ENCODE assay signal across 9 mouse cellular contexts in the genomic region with DNA sequence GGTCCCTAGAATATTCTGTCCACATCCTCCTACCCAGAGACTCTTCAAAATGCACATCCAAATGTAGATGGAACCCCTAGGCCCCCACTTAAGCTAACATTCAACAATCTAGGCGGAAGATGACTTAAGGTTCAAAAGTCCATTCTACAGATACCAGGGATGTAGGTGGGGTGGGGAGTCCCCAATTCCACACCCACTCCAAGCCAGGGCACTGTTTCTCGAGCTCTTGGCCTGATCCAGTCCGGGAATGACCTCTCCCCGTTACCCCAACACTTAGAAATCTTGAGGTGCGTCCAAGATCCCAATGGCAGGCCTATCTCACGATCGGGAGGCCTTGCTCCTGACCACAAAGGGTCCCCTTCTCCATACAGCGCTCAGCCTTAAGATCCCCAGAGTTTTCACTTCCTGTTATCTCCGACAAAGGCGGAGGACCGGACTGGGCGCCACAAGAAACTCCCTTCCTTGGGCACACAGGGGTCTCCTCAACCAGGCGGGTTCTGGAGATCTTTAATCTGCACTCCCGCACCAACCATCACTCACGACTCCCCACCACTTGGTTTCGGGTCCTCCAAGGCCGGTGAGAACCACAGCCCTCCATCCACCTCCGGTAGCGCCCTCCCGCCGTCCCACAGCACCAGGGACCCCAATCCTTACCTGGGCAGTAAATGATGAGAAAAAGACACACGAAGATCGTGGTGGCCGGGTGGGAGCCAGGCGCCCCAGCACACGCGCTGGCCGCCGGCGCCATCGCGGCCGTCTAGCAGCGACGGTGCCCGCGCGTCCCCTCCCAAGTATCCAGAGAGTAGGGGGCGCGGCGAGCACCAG. TPM values are rescaled to one million over a fixed set of nuclear protein-coding genes. Genes with fewer than 3 reads are reported as not detected.
A peak's percentile ranks its signal among the peaks of the same experiment; 100 is the strongest.
DNase-seq lines count a peak whose midpoint lies in the region; ATAC-seq lines count a peak whose summit lies in the region.
"Had no signal": no experiment of that assay in that cellular context is flagged by ENCODE, and none has a peak within 500 bp of the region (broad histone marks: within the 10 kb centered on the region; RNA-seq: fewer than 3 reads in every experiment).

No protein-coding gene starts in this region.

- H3K9me3 ChIP-seq in hindbrain, embryonic 12.5 days (replicated peaks): no peaks in the 10 kb centered on the region

- peak; percentile 21 for ATAC-seq in hindbrain, embryonic 12.5 days (ENCODE audit: low FRiP score)
- ATAC-seq in megakaryocyte, adult 5-6 weeks (ENCODE audit: poor library complexity, severe bottlenecking): peak; percentile 44; the same call in 1 of the 2 replicates

- 5% methylated on average over 41 of the region's 41 CpGs for WGBS in hindbrain, embryonic 12.5 days

- DNase-seq in heart, adult 11 months: peak; percentile 90
- DNase-seq in heart, adult 9 months (ENCODE audit: low spot score in 2 of 2): no peak
- peak; percentile 24 for DNase-seq in R1 (ENCODE audit: low read depth, low spot score)
- DNase-seq in cerebellum, adult 18-20 months: no peak
- no peak for DNase-seq in layer of hippocampus, postnatal 14 days (ENCODE audit: low spot score in 2 of 2)
- no peak for DNase-seq in right cerebral cortex, postnatal 14 days

- H3K4me2 ChIP-seq in hindbrain, embryonic 12.5 days (replicated peaks): peak overlapping the region; percentile 59

- H3K36me3 ChIP-seq in hindbrain, embryonic 12.5 days: no peaks in the 10 kb centered on the region

- peak overlapping the region; percentile 47; the same call in 1 of the 2 replicates for H3K9ac ChIP-seq in hindbrain, embryonic 12.5 days

- no peak overlapping the region for H3K27ac ChIP-seq in hindbrain, embryonic 12.5 days

- H3K4me1 ChIP-seq in hindbrain, embryonic 12.5 days: peaks cover 7% of the 10 kb centered on the region

- peak overlapping the region; percentile 35 for H3K4me3 ChIP-seq in hindbrain, embryonic 12.5 days

- H3K27me3 ChIP-seq in hindbrain, embryonic 12.5 days: peaks cover 23% of the 10 kb centered on the region

RNA-seq across cellular contexts. Expression of gene Lsr, which starts 0.6 kb away (rescaled TPM):
- 16.6 and 20.2 TPM in 2 replicates for polyA plus RNA-seq in hindbrain, embryonic 12.5 days (2016; fragmentation: Nextera tagmentation; extraction: Ambion mirVana)
- 4.3 and 7.3 TPM in 2 replicates for total RNA-seq in megakaryocyte, adult 5-6 weeks (2015)
- 4.7 and 6.1 TPM in 2 replicates for total RNA-seq in megakaryocyte, adult 5-6 weeks (2017)
- total RNA-seq in layer of hippocampus, postnatal 14 days (2021): 10 to 100 TPM in 1 of 2 experiments, 1 to 10 TPM in 1; 9.0 to 11.4 TPM

RNA-seq across cellular contexts. Expression of gene Fam187b, which starts 1.0 kb away (rescaled TPM):
- 0.89 and 1.4 TPM in 2 replicates for polyA plus RNA-seq in hindbrain, embryonic 12.5 days (2016; fragmentation: Nextera tagmentation; extraction: Ambion mirVana)
- total RNA-seq in megakaryocyte, adult 5-6 weeks (2015): 1.4 and 1.9 TPM in 2 replicates
- 0.51 and 0.77 TPM in 2 replicates for total RNA-seq in megakaryocyte, adult 5-6 weeks (2017)
- total RNA-seq in layer of hippocampus, postnatal 14 days (2021): under 1 TPM; 0.25 to 0.43 TPM
- polyA plus RNA-seq: C2C12 had no signal

RNA-seq across cellular contexts. Expression of gene Usf2, which starts 16.0 kb away (rescaled TPM):
- polyA plus RNA-seq in hindbrain, embryonic 12.5 days (2016; fragmentation: Nextera tagmentation; extraction: Ambion mirVana): 29.7 and 32.7 TPM in 2 replicates
- total RNA-seq in megakaryocyte, adult 5-6 weeks (2015): 145 and 150 TPM in 2 replicates
- total RNA-seq in megakaryocyte, adult 5-6 weeks (2017): 193 and 226 TPM in 2 replicates
- 100 to 1,000 TPM; 122 to 124 TPM for total RNA-seq in layer of hippocampus, postnatal 14 days (2021)

RNA-seq across cellular contexts. Expression of gene Hamp, which starts 28.8 kb away (rescaled TPM):
- not detected in 2 replicates for polyA plus RNA-seq in hindbrain, embryonic 12.5 days (2016; fragmentation: Nextera tagmentation; extraction: Ambion mirVana)
- 0.60 TPM in 1 of 2 replicates, not detected in the other for total RNA-seq in megakaryocyte, adult 5-6 weeks (2015)
- total RNA-seq in megakaryocyte, adult 5-6 weeks (2017): not detected in 2 replicates
- not detected for total RNA-seq in layer of hippocampus, postnatal 14 days (2021)
- polyA plus RNA-seq: C2C12 had no signal

RNA-seq across cellular contexts. Expression of gene Hamp2, which starts 48.2 kb away (rescaled TPM):
- not detected in 2 replicates for polyA plus RNA-seq in hindbrain, embryonic 12.5 days (2016; fragmentation: Nextera tagmentation; extraction: Ambion mirVana)
- total RNA-seq in megakaryocyte, adult 5-6 weeks (2015): not detected in 2 replicates
- total RNA-seq in megakaryocyte, adult 5-6 weeks (2017): not detected in 2 replicates
- not detected for total RNA-seq in layer of hippocampus, postnatal 14 days (2021)
- polyA plus RNA-seq: C2C12 had no signal

Comparison
In these comparisons a context has a peak if more than half of its experiments do, and no peak if none do; other contexts are left out.
1. DNase-seq: peak in heart, adult 11 months (single experiment) and R1 (single experiment); none in heart, adult 9 months (0 of 2), cerebellum, adult 18-20 months (0 of 2), layer of hippocampus, postnatal 14 days (0 of 2) and right cerebral cortex, postnatal 14 days (single experiment).